Mouse (Mus musculus) thymus, adult 2 months (tissue): ENCODE data around the gene Med31.

Experiments used
- CTCF ChIP-seq: fragments of 200-500 bp; IDR thresholded peaks from 2 replicates; pipeline ENCODE4 v1.5.1; 2012; ENCODE audit warnings: mild to moderate bottlenecking, control low read depth, low read length, moderate library complexity, borderline replicate concordance; ENCODE audit not compliant: control insufficient read depth, poor library complexity, insufficient read depth; ENCODE audit errors: extremely low read depth
- POLR2A ChIP-seq: fragments of 200-500 bp; IDR thresholded peaks from 2 replicates; pipeline ENCODE4 v1.6.1; 2012; ENCODE audit warnings: mild to moderate bottlenecking, low read length, control low read depth, moderate library complexity; ENCODE audit not compliant: control insufficient read depth, poor library complexity, insufficient read depth; ENCODE audit errors: extremely low read depth

- TF ChIP-seq POLR2A = no peak
- TF ChIP-seq CTCF = no peak
Measured at GRCm38 (mm10) chr11:72207834-72208377, 7.5 kb downstream of the Med31 start.
